Mouse (Mus musculus): ENCODE results near the gene Txndc11.
A peak's percentile ranks its signal among the peaks of the same experiment; 100 is the strongest.

Txndc11 gene

GRCm38 (mm10) chr16:11134348-11135344 lies at the start of gene Txndc11:
Gene Txndc11, minus strand, starts transcription at chr16:11134650.
- peak; percentile 100 for DNase-seq

- DNase-seq = no peak
Measured at GRCm38 (mm10) chr16:11177404-11177803, 43.0 kb upstream of the Txndc11 start.

- DNase-seq = no peak
Measured at GRCm38 (mm10) chr16:11176884-11177244, 42.4 kb upstream of the Txndc11 start.

- DNase-seq = peak; percentile 92
Measured at GRCm38 (mm10) chr16:11176208-11176883, 41.9 kb upstream of the Txndc11 start, which contains the start of gene Zc3h7a. Gene Zc3h7a, minus strand, starts transcription at chr16:11176393.

- peak; percentile 86 for DNase-seq
Measured at GRCm38 (mm10) chr16:11175489-11176207, 41.2 kb upstream of the Txndc11 start.

- no peak for DNase-seq
Measured at GRCm38 (mm10) chr16:11175100-11175488, 40.6 kb upstream of the Txndc11 start.

GRCm38 (mm10) chr16:11174671-11175081 lies 40.2 kb upstream of the Txndc11 start:
- peak; percentile 78 for DNase-seq

GRCm38 (mm10) chr16:11171679-11172078 lies 37.2 kb upstream of the Txndc11 start:
- peak; percentile 10 for DNase-seq

GRCm38 (mm10) chr16:11166431-11166830 lies 32.0 kb upstream of the Txndc11 start:
- no peak for DNase-seq

GRCm38 (mm10) chr16:11164695-11165255 lies 30.3 kb upstream of the Txndc11 start:
- DNase-seq = no peak

GRCm38 (mm10) chr16:11157721-11158120 lies 23.3 kb upstream of the Txndc11 start:
- peak; percentile 29 for DNase-seq

GRCm38 (mm10) chr16:11154500-11154899 lies 20.1 kb upstream of the Txndc11 start:
- peak; percentile 26 for DNase-seq

GRCm38 (mm10) chr16:11143706-11144483 lies 9.4 kb upstream of the Txndc11 start:
- DNase-seq = peak; percentile 96

GRCm38 (mm10) chr16:11133476-11134347 lies 738 bp downstream of the Txndc11 start:
- peak; percentile 22 for DNase-seq

- peak; percentile 8 for DNase-seq
Measured at GRCm38 (mm10) chr16:11132839-11133238, 1.6 kb downstream of the Txndc11 start.

GRCm38 (mm10) chr16:11128301-11128700 lies 6.1 kb downstream of the Txndc11 start:
- no peak for DNase-seq

- DNase-seq = no peak
Measured at GRCm38 (mm10) chr16:11125371-11125770, 9.1 kb downstream of the Txndc11 start.

- peak; percentile 10 for DNase-seq
Measured at GRCm38 (mm10) chr16:11124110-11124509, 10.3 kb downstream of the Txndc11 start.

- DNase-seq = no peak
Measured at GRCm38 (mm10) chr16:11122625-11123024, 11.8 kb downstream of the Txndc11 start.

GRCm38 (mm10) chr16:11109198-11109740 lies 25.2 kb downstream of the Txndc11 start:
- DNase-seq = peak; percentile 34
